Mouse (Mus musculus) heart, postnatal 36 days (tissue): ENCODE measurements at regions not wholly inside any gene's neighbourhood (a gene's known extent, or its start where the extent isn't known, plus 50 kb on each side); places are given as distances from the start of the nearest gene placed in this dataset.

Experiments used
- DNase-seq, 2 experiments: peaks; one replicate each; pipeline ENCODE4 v3.0.0; 2021 to 2022
- intact Hi-C: fragments of 180-260 bp; cut with DNase I; formaldehyde crosslinking; loops from one replicate; pipeline ENCODE4 v1.15.1; 2025

DNA sequence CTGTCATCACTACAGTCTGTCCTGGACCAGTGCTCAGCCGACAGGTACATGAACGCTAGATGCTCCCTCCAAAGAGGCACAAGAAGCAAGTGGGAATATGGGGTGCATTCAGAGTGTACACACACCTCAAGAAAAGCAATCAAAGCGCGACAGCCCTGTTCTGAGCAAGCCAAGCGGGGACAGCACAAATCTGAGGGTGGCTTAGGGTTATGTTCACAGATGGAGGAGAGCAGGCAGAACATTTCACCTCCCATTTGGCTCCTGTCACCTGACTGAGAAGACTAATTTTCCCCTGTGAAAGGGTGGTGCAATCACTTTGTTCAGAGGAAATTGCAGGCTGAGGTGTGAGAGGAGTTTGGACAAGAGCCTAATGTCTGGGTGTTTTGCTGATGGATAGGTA is 106.8 kb upstream of the Wscd1 start:
- intact Hi-C loops = no loop called here
- no peak for DNase-seq

GRCm38 (mm10) chr11:71651756-71652380 is 97.9 kb upstream of the Wscd1 start:
- intact Hi-C loops = no loop called here
- DNase-seq = no peak

DNA sequence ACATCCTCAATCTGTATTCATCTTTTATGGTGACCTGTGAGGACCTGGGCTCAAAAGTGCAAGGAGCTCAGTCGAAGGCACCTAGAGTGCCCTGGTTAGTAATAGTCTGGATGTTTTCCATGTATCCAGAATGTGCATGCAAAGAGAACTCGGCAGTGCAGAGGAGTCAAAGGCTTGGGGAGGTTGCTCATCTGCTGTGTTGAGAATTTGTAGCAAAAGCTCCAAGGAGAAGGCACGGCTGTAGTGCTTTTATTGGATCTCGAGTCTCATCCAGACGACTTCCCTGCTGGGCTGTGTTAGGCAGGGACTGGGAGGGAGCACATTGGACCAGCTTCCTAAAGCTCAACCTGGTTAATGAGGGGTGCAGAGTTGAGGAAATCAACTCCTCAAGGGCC is 97.3 kb upstream of the Wscd1 start:
- intact Hi-C loops = no loop called here
- no peak for DNase-seq

DNA sequence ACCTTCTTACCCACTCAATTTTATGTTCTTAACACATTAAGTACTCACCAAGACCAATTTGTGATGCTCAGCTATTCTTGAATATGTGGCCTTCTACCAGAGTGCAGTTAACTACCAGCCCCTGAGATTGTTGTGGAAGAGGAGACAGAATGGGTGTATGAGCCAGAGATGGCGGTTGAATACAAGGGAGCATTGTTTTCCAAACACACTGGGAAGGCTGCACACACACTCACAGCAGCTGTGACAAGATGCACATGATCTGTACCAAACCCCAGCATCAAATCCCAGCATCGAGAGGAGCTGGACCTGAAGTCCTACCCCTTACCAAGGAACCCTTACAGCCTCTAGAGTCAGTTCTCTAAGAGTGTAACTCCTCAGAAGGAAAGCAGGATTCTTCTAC is 91.4 kb upstream of the Wscd1 start:
- no peak for DNase-seq
- intact Hi-C loops = no loop called here

DNA sequence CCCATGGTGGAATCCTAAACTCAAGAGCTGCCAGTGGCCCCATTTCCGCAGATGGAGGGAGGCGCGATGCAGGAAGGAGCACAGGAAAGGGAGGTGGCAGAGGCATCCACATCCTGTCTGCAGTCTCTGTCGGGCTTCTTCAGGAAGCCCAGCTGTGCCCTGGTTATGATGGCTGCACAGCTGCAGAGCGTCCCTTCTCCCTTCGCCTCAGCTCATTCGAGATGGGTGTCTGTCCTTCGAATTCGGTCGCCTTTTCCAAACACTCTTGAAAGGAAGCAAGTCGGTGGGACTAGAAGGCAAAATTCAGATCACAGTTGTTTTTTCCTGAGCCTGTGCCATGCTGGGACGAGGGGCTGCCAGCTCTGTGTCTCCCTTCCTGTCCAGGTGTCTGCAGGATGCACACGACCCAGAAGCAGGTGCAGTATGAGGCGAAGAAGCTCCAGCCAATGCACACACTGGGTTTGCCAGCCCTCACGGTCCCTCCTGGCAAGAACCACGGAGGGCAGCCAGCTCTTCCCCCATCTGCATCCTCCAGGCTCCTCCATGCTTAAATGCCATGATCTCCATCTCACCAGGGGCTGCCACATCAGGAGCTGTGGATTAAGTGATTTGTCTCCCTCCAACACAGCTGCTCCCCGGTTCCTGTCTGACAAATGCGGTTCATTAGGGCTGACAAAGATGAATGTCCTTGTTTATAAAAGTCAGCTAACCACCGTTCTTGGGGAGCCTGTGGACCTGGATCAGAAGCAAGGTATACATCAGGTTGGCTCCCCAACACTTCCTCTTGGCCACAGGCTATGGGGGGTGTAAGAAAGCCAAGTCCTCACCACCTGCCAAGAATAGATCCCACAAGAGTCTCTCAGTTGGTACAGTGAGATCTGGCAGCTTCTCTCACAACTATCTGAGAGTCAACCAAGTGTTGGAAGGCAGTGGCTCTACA is 79.3 kb upstream of the Wscd1 start:
- intact Hi-C loops = loop anchor here (5.0 kb wide), 4 partner anchors 77 to 323 kb away; partner anchors contain the start of gene Wscd1
- no peak for DNase-seq

DNA sequence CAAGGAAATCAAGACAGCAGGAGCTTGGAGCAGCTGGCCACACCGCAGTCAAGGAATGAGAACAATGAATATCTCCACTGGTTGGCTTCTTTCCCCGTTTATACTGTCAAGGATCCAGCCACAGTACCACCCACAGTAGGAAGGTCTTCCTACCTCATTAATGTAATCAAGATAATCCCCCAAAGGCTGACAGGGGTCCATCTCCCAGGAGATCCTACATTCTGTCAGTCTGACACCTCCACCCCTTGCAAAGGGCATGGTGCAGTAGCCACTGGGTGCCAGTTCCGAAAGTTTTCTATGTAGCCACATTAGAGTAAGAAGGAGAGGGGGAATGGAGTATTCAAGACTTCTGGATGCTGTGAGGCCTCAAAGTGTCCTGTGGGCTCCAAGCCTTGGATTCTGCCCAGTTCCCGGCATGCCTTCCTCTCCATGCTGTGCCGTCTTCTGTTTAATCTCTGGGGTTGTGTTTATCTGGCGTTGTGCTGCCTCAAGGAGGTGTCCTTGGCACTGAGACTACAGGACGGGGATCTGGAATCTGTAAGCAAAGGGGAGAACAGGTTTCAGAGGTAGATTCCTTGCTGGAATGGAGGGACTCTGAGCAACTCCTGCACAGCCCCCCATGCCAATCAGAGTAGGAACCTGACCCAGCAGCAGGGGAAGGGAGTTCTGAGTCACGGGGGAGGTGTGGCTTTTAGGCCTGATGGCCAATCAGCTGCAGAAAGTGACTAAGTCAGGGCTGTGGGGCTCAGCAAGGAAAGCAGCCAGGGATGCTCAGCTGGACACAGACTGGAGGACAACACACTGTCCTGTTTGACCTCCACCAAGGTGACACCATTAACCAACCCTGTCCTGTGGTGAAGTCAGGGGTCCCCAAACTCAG is 77.3 kb upstream of the Wscd1 start:
- DNase-seq = no peak
- intact Hi-C loops = loop anchor here (5.0 kb wide), 4 partner anchors 75 to 325 kb away; partner anchors contain the start of gene Wscd1

DNA sequence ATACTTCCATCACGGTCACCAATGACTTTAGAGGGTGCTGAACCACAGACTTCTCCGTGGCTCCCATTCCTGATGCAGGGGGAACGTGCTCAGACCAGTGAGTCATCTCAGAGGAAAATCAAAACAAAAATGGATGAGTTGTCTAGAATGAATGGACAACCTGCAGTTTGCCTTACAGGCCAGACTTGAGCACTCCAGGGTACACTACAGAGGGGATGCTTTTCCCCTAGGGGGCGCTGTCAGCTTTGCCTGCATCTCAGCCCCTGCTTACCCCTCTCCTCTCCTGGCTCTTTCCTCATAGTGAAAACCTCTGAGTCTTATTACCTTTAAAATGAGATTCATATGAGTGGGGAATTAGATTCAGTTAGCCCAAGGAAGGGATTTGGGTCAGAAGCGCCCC is 75.4 kb upstream of the Wscd1 start:
- peak; percentile 36 to 62 for DNase-seq
- intact Hi-C loops = loop anchor here (1.0 to 5.0 kb wide), 6 partner anchors 73 to 350 kb away; partner anchors contain the start of gene Wscd1

DNA sequence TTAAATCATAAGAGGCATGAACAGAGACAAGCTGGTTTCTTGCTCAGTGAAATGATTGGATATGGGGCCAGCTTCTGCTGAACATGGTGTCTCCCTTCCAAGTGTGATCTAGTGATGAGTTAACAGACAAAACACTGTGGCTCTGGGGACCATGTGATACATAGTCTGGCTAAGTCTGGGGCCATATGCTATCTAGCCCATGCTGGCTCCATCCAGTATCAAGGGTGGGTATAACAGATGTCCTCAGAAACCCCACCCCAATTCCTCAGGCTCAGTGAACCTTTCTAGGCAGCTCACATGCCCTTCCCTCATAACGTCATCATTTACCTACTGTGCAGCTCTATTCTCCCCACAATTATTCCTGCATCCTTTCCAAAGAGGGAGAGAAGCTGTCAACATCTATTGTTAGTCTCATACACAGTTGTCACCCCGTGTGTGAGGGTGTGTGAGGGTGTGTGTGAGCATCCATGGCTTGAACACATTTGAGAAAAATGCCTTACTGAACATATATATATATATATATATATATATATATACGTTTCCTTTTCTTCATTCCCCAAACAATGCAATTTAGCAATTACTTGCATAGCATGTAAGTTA is 73.9 kb upstream of the Wscd1 start:
- no peak for DNase-seq
- intact Hi-C loops = loop anchor here (2.0 to 5.0 kb wide), 2 partner anchors 61 to 349 kb away; no protein-coding TSS in a partner anchor

DNA sequence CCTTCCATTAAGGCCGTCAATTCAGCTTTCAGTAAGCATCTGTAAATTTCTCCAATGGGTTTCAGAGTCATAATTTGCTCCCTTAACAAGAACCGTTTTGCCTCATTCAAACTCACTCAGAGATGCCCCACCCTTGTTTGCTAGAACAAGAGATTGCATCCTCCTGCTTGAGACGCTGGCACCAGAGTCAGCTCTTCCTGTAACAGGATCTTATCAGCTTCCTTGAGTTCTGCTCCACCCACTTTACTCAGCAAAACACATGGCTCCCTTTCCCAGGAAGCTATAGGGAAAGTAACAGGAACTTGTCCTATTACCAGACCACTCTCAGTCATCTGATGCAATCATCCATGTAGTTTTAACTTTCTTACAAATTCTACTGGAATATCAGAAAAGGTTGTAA is 52.7 kb upstream of the Wscd1 start:
- intact Hi-C loops = no loop called here
- DNase-seq = no peak

- intact Hi-C loops = no loop called here
- no peak for DNase-seq
Measured at GRCm38 (mm10) chr11:71698836-71699235, 50.9 kb upstream of the Wscd1 start.
